Mouse (Mus musculus): ENCODE data around the gene Aggf1. TPM values are rescaled to one million over a fixed set of nuclear protein-coding genes. Genes with fewer than 3 reads are reported as not detected.

The Aggf1 gene
- total and polyA plus RNA-seq, 3 experiments, result 50.5 to 74.5 (median 55.1) TPM

DNA sequence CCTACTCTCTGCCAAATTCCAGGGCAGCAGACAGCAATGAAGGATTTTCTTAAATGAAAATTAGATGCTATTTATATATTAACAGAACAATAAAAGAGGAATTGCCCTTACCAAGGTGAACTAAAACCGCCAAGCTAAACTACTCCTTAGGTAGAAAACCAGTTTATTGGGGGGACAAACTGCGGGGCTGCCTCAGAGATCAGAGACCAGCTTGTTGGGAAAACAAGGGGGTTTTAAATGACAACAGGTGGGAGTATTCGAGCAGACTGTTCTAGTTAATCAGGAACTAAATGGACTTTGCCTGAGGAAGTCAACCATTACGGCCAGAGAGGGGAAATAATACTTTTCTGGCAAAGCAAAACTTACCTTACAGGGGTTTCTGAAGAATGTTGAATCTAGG is 54.7 kb downstream of the Aggf1 start:
- no peak overlapping the region for H3K27ac ChIP-seq (ENCODE audit: control insufficient read depth, low read depth, low read length)
- no peak overlapping the region for H3K4me3 ChIP-seq (ENCODE audit: control insufficient read depth in 1 of 2, insufficient read depth in 1 of 2, low read depth in 2 of 2, low read length in 2 of 2)
- H3K27me3 ChIP-seq (ENCODE audit: control insufficient read depth in 1 of 2, insufficient read depth in 2 of 2, low read length in 2 of 2), result no peaks in the 10 kb centered on the region
- H3K9ac ChIP-seq (ENCODE audit: control insufficient read depth, low read depth, low read length, poor library complexity, severe bottlenecking), result no peak overlapping the region
- no peaks in the 10 kb centered on the region for H3K9me3 ChIP-seq (replicated peaks; ENCODE audit: insufficient read depth, low read length)
- no peak for DNase-seq (ENCODE audit: low read depth, low spot score)
- no peaks in the 10 kb centered on the region for H3K4me1 ChIP-seq (ENCODE audit: control insufficient read depth in 1 of 2, insufficient read depth in 2 of 2, low read length in 2 of 2)
- H3K36me3 ChIP-seq (ENCODE audit: control insufficient read depth in 1 of 2, insufficient read depth in 2 of 2, low read length in 2 of 2), result no peaks in the 10 kb centered on the region
- TF ChIP-seq POLR2A (IDR thresholded peaks at IDR 0.05; ENCODE audit: control insufficient read depth in 1 of 2, insufficient read depth in 1 of 2, low read depth in 1 of 2, low read length in 2 of 2, poor library complexity in 1 of 2), result no peak
- no peak for TF ChIP-seq MYB (IDR thresholded peaks at IDR 0.05; ENCODE audit: low read depth, low read length)
- no peak for TF ChIP-seq E2F4 (IDR thresholded peaks at IDR 0.05; ENCODE audit: borderline replicate concordance, low read depth, low read length)
- no peak for TF ChIP-seq NRF1 (IDR thresholded peaks at IDR 0.05; ENCODE audit: insufficient read depth, low read depth, low read length, poor library complexity, severe bottlenecking)
- TF ChIP-seq ETS1 (IDR thresholded peaks at IDR 0.05; ENCODE audit: low read depth, low read length), result no peak
- no peak for TF ChIP-seq CTCF (IDR thresholded peaks at IDR 0.05 in 2 of 3, conservative IDR thresholded peaks at IDR 0.05 in 1 of 3; ENCODE audit: control insufficient read depth in 1 of 3, insufficient read depth in 1 of 3, low read depth in 2 of 3, low read length in 3 of 3, poor library complexity in 1 of 3, severe bottlenecking in 1 of 3)
- no peak for TF ChIP-seq CHD2 (IDR thresholded peaks at IDR 0.05; ENCODE audit: low read length)
- H3K79me2 ChIP-seq (ENCODE audit: control insufficient read depth, insufficient read depth, low read length, poor library complexity), result no peaks in the 10 kb centered on the region

DNA sequence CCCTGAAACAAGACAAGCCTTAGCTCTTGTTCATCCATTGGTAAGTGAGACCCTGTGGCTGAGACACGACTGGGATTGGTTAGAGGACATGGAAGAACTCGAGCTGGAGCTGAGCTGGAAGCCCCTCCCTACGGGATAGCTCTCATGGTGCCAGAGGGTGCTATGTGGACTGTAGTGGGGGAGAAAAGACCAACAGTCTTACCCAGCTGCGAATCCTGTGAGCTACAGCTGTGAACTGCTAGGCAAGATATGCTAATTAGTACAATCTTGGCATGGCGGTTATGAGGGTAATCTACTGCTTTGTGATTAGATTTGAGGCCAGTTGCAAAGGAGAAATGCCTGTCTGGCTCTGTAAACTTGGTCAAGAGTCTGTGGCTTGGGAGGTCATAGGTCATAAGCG is 56.0 kb downstream of the Aggf1 start:
- H3K27ac ChIP-seq (ENCODE audit: control insufficient read depth, low read depth, low read length), result no peak overlapping the region
- no peak overlapping the region for H3K9ac ChIP-seq (ENCODE audit: control insufficient read depth, low read depth, low read length, poor library complexity, severe bottlenecking)
- no peaks in the 10 kb centered on the region for H3K27me3 ChIP-seq (ENCODE audit: control insufficient read depth in 1 of 2, insufficient read depth in 2 of 2, low read length in 2 of 2)
- H3K79me2 ChIP-seq (ENCODE audit: control insufficient read depth, insufficient read depth, low read length, poor library complexity), result no peaks in the 10 kb centered on the region
- H3K9me3 ChIP-seq (replicated peaks; ENCODE audit: insufficient read depth, low read length), result no peaks in the 10 kb centered on the region
- no peak for TF ChIP-seq TCF12 (IDR thresholded peaks at IDR 0.05; ENCODE audit: low read depth, low read length)
- no peak overlapping the region for H3K4me3 ChIP-seq (ENCODE audit: control insufficient read depth in 1 of 2, insufficient read depth in 1 of 2, low read depth in 2 of 2, low read length in 2 of 2)
- H3K4me1 ChIP-seq (ENCODE audit: control insufficient read depth in 1 of 2, insufficient read depth in 2 of 2, low read length in 2 of 2), result no peaks in the 10 kb centered on the region
- H3K36me3 ChIP-seq (ENCODE audit: control insufficient read depth in 1 of 2, insufficient read depth in 2 of 2, low read length in 2 of 2), result no peaks in the 10 kb centered on the region
- no peak for DNase-seq (ENCODE audit: low read depth, low spot score)

DNA sequence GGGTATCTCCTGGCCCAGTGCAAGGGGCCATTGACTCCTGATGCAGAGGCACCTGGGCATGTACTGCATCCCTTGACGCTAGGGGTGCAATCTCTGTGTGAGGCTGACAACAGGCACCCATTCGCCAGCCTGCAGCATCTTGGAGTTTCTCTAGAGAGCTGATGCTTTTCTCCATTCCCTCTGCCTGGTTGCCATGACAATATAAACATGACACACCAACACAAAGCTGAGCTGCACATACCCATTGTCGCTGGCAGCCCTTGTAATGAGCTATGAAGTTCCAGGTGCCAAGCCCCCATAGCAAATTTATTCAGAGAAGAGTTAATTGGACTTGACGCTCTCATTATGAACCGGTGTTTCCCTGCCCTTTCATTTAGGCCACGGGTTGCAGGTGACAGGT is 63.1 kb downstream of the Aggf1 start:
- Histone ChIP-seq H3K9me3 (replicated peaks; ENCODE audit: insufficient read depth, low read length) (no peaks in the 10 kb centered on the region), H3K27me3 (ENCODE audit: control insufficient read depth in 1 of 2, insufficient read depth in 2 of 2, low read length in 2 of 2) (no peaks in the 10 kb centered on the region), H3K4me3 (ENCODE audit: control insufficient read depth in 1 of 2, insufficient read depth in 1 of 2, low read depth in 2 of 2, low read length in 2 of 2) (no peak overlapping the region), H3K9ac (ENCODE audit: control insufficient read depth, low read depth, low read length, poor library complexity, severe bottlenecking) (no peak overlapping the region), H3K79me2 (ENCODE audit: control insufficient read depth, insufficient read depth, low read length, poor library complexity) (no peaks in the 10 kb centered on the region), H3K4me1 (ENCODE audit: control insufficient read depth in 1 of 2, insufficient read depth in 2 of 2, low read length in 2 of 2) (no peaks in the 10 kb centered on the region), H3K36me3 (ENCODE audit: control insufficient read depth in 1 of 2, insufficient read depth in 2 of 2, low read length in 2 of 2) (no peaks in the 10 kb centered on the region), H3K27ac (ENCODE audit: control insufficient read depth, low read depth, low read length) (no peak overlapping the region)
- TF ChIP-seq ZNF384 (IDR thresholded peaks at IDR 0.05; ENCODE audit: low read depth, low read length) (no peak), SIN3A (IDR thresholded peaks at IDR 0.05; ENCODE audit: low read length) (no peak), ZC3H11A (IDR thresholded peaks at IDR 0.05; ENCODE audit: low read depth, low read length) (no peak), JUND (IDR thresholded peaks at IDR 0.05; ENCODE audit: low read depth, low read length) (no peak), MXI1 (IDR thresholded peaks at IDR 0.05; ENCODE audit: low read depth, low read length) (no peak), USF2 (IDR thresholded peaks at IDR 0.05; ENCODE audit: borderline replicate concordance in 1 of 2, insufficient read depth in 1 of 2, low read depth in 1 of 2, low read length in 2 of 2) (no peak), CHD1 (IDR thresholded peaks at IDR 0.05; ENCODE audit: low read depth, low read length) (no peak), NRF1 (IDR thresholded peaks at IDR 0.05; ENCODE audit: insufficient read depth, low read depth, low read length, poor library complexity, severe bottlenecking) (no peak), UBTF (IDR thresholded peaks at IDR 0.05; ENCODE audit: borderline replicate concordance, insufficient read depth, low read depth, low read length) (no peak), ZMIZ1 (IDR thresholded peaks at IDR 0.05; ENCODE audit: low read depth, low read length) (no peak), TCF12 (IDR thresholded peaks at IDR 0.05; ENCODE audit: low read depth, low read length) (no peak)
- no peak for DNase-seq (ENCODE audit: low read depth, low spot score)
